Mouse (Mus musculus) stomach, postnatal 0 days (tissue): ENCODE measurements at regions not wholly inside any gene's neighbourhood (a gene's known extent, or its start where the extent isn't known, plus 50 kb on each side); places are given as distances from the start of the nearest gene placed in this dataset.

Experiments used
- CTCF ChIP-seq: IDR thresholded peaks from 2 replicates; pipeline ENCODE4 v1.5.1; 2016; ENCODE audit warnings: antibody characterized with exemption, low read depth, mild to moderate bottlenecking, moderate library complexity
- EP300 ChIP-seq: optimal IDR thresholded peaks from 2 replicates; pipeline ENCODE3; 2016; ENCODE audit warnings: antibody characterized with exemption

GRCm38 (mm10) chr13:111323206-111323605, 68.4 kb downstream of the Actbl2 start:
- no peak for TF ChIP-seq CTCF
- no peak for TF ChIP-seq EP300
